Mouse (Mus musculus) hindbrain, postnatal 0 days (tissue): ENCODE data around the gene Chchd4. TPM values are rescaled to one million over a fixed set of nuclear protein-coding genes. Genes with fewer than 3 reads are reported as not detected.
A peak's percentile ranks its signal among the peaks of the same experiment; 100 is the strongest.

Experiments used
- ATAC-seq: fragments of 200-750 bp; cut with Nextera tagmentation; 2 replicates; pipeline ENCODE4 v1.8.0; 2017; ENCODE audit warnings: mild to moderate bottlenecking, moderate TSS enrichment, moderate library complexity
- DNase-seq: peaks from one replicate; pipeline ENCODE4 v3.0.0-alpha.2; 2015; ENCODE audit warnings: low spot score
- H3K27ac ChIP-seq: fragments of 300-500 bp; sonication (generic); 2 replicates; pipeline ENCODE4 v1.5.1; 2014; ENCODE audit warnings: mild to moderate bottlenecking
- H3K27me3 ChIP-seq: fragments of 300-500 bp; sonication (generic); 2 replicates; pipeline ENCODE4 v1.6.1; 2014; ENCODE audit warnings: low read length, mixed read lengths; ENCODE audit not compliant: insufficient read depth
- H3K36me3 ChIP-seq: fragments of 300-500 bp; sonication (generic); 2 replicates; pipeline ENCODE4 v1.6.1; 2014; ENCODE audit warnings: low read length, mixed read lengths; ENCODE audit not compliant: insufficient read depth
- H3K4me1 ChIP-seq: fragments of 300-500 bp; sonication (generic); 2 replicates; pipeline ENCODE4 v1.6.1; 2014; ENCODE audit warnings: antibody characterized with exemption, low read length, mixed read lengths; ENCODE audit not compliant: insufficient read depth
- H3K4me2 ChIP-seq: fragments of 300-500 bp; sonication (generic); 2 replicates; pipeline ENCODE4 v1.6.1; 2014; ENCODE audit warnings: low read depth, mild to moderate bottlenecking, low read length, moderate library complexity, mixed read lengths
- H3K4me3 ChIP-seq: fragments of 300-500 bp; sonication (generic); 2 replicates; pipeline ENCODE4 v1.5.1; 2014; ENCODE audit warnings: low read length
- H3K9ac ChIP-seq: fragments of 300-500 bp; sonication (generic); replicated peaks from 2 replicates; pipeline ENCODE4 v1.6.1; 2014; ENCODE audit warnings: mild to moderate bottlenecking, low read length, moderate library complexity, mixed read lengths
- H3K9me3 ChIP-seq: fragments of 300-500 bp; sonication (generic); 2 replicates; pipeline ENCODE4 v1.6.1; 2016; ENCODE audit warnings: low read length, mixed read lengths
- CTCF ChIP-seq: IDR thresholded peaks from 2 replicates; pipeline ENCODE4 v1.5.1; 2016; ENCODE audit warnings: antibody characterized with exemption, control low read depth, low read depth
- WGBS: fragments of 180-500 bp; shearing (Covaris S2); extraction: QIAGEN DNeasy Blood & Tissue Kit; methylation state at CpG from one replicate; pipeline ENCODE4 v1.1.7; 2014; 5-methylcytosine and 5-hydroxymethylcytosine counted together
- polyA plus RNA-seq: library from polyadenylated mRNA; unstranded; fragments of >200 nt; fragmentation: Nextera tagmentation; extraction: Ambion mirVana; gene quantifications from 2 replicates; pipeline ENCODE4 v1.2.1, GENCODE M21; 2015
- total RNA-seq: library from RNA; depleted of rRNA; stranded (reverse); fragments of >200 nt; gene quantifications from 2 replicates; pipeline ENCODE4 v1.2.3, GENCODE M21; 2014

Chchd4 gene
- total and polyA plus RNA-seq, 2 experiments from 2014 or later, result 15.0 to 32.1 TPM

DNA sequence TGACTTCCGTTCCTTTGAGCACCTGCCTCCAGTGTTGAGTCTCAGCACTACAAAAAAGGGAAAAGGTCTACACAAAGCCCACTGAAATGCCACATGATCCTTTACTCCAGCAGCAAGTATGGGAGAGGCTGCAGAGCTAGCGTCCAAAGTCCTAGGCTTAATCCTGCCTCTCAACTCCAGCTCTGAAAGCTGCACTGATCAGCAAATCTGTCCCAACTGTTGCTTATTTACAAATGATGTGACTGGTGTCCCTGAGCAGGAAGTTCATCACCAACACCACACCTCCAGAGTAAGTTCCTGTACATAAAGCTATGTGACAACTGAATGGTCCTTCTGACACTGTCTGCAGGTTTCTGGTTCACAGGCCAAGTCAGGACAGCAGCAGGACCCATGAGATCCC is 7.6 kb downstream of the Chchd4 start:
- H3K27ac ChIP-seq, result no peak overlapping the region
- H3K4me1 ChIP-seq, result no peaks in the 10 kb centered on the region
- ATAC-seq (no peak), DNase-seq (no peak)
- H3K4me3 ChIP-seq, result no peak overlapping the region
- WGBS, result 85% methylated on average over 2 of the region's 2 CpGs
- H3K4me2 ChIP-seq, result no peak overlapping the region
- peaks cover 32% of the 10 kb centered on the region for H3K36me3 ChIP-seq
- TF ChIP-seq CTCF, result no peak
- no peak overlapping the region for H3K9ac ChIP-seq
- no peaks in the 10 kb centered on the region for H3K9me3 ChIP-seq
- H3K27me3 ChIP-seq, result no peaks in the 10 kb centered on the region

DNA sequence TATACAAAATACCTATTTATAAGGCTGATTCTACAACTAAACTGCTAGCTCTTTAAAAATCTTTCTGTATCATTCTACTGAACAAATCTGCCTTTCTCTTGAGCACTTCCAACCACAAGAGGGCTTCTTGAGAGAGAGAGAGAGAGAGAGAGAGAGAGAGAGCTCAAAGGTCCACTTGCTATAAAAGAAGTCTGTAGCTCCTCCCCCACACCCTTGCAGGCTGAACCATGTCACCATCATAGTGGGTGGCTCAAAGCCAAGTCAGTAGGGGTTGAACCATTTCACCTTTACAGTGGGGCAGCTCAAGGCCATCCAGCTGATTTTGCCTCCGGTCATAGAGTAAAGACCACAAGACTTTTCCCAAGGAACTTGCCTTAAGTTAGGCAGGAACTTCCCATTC is 13.9 kb downstream of the Chchd4 start:
- DNase-seq, result no peak
- Histone ChIP-seq H3K27me3 (no peaks in the 10 kb centered on the region), H3K9ac (no peak overlapping the region), H3K9me3 (no peaks in the 10 kb centered on the region), H3K4me3 (no peak overlapping the region), H3K27ac (no peak overlapping the region), H3K36me3 (0 out of 2 replicates have a peak, but pooled peaks cover 8% of the 10 kb centered on the region), H3K4me2 (no peak overlapping the region), H3K4me1 (no peaks in the 10 kb centered on the region)
- no peak for ATAC-seq
- TF ChIP-seq CTCF, result 0 out of 2 replicates have a peak, but pooled peaks have one; percentile 6
- WGBS, result 100% methylated on average over 1 of the region's 1 CpGs

DNA sequence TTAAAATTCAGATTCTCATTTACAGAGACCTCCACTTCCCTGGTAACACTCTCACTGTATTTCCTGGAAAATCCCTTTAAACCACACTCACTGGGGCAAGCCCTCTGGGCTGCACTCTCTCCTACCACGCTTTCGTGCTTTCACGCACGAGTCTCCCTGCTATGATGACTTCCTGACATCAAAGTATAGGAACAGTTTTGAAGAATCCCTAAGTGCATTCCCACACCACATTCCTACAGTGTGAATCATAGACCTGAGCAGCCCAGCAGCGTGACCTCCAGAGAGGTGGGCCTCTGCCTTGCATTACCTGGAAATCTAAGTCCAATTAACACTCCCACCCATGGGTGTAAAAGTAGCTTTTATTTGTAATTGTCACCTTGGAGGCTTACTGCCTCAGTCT is 18.8 kb downstream of the Chchd4 start:
- H3K9me3 ChIP-seq, result no peaks in the 10 kb centered on the region
- ATAC-seq, result no peak
- H3K27ac ChIP-seq, result no peak overlapping the region
- no peak for DNase-seq
- TF ChIP-seq CTCF, result no peak
- no peak overlapping the region for H3K4me3 ChIP-seq
- WGBS, result 75% methylated on average over 5 of the region's 5 CpGs
- H3K4me1 ChIP-seq, result no peaks in the 10 kb centered on the region
- H3K4me2 ChIP-seq, result no peak overlapping the region
- H3K9ac ChIP-seq, result no peak overlapping the region
- no peaks in the 10 kb centered on the region for H3K27me3 ChIP-seq
- no peaks in the 10 kb centered on the region for H3K36me3 ChIP-seq

DNA sequence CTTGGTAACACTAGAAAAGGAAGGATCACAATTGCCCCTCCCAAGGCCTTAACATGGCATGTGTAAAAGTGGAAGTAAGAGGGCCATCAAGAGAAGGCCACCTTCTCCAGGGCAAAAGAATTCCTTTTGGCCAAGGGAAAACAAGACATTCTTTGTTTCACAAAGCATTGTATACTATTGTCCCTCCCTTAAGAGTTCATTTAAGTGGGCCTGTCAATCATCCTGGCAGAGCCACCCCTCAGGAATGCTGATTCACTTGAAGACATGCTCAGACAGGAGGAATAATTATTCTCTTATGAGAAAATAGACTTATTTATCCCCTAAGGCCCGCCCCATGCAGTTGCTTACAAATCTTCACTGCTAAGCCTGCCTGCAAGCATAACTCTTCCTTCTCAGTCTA is 21.3 kb downstream of the Chchd4 start:
- H3K27me3 ChIP-seq, result no peaks in the 10 kb centered on the region
- DNase-seq (no peak), ATAC-seq (no peak)
- 54% methylated on average over 1 of the region's 1 CpGs for WGBS
- no peak for TF ChIP-seq CTCF
- H3K9me3 ChIP-seq, result no peaks in the 10 kb centered on the region
- no peak overlapping the region for H3K4me2 ChIP-seq
- H3K4me3 ChIP-seq, result no peak overlapping the region
- no peaks in the 10 kb centered on the region for H3K4me1 ChIP-seq
- H3K27ac ChIP-seq, result no peak overlapping the region
- no peaks in the 10 kb centered on the region for H3K36me3 ChIP-seq
- no peak overlapping the region for H3K9ac ChIP-seq

DNA sequence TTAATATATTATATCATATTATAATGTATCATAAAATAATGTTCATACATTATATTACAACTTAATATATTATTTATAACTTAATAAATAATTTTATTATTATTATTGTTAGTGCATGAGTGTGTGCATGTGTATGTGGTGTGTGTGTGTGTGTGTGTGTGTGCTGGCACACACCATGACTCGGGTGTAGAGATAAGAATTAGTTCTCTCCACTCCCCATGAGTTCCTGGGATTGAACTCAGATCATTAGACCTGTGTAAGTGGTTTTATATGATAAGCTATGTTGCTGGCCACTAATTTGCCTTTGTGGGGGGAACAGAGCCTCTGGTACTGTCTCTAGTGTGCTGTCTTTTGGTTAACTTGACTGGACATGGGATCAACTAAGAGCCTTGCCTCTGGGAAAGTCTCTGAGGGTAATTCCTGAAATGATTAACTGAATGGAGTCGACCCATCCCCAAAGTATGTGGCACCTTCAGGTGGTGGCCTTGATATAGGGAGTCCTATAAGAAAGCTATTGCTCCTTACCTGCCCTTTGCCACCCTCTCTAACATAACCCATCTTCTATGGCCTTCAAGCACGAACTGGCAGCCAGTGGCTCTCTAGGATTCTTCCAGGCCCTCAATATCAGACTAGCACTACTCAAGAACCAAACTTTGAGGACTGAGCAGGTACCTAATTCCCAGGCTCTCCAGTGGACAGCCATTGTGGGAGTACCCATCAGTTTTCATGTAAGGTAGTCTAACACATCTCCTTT is 23.7 kb downstream of the Chchd4 start:
- WGBS, result 59% methylated on average over 3 of the region's 3 CpGs
- no peak overlapping the region for H3K27ac ChIP-seq
- DNase-seq (no peak), ATAC-seq (no peak)
- H3K9me3 ChIP-seq, result no peaks in the 10 kb centered on the region
- H3K4me2 ChIP-seq, result no peak overlapping the region
- H3K36me3 ChIP-seq, result no peaks in the 10 kb centered on the region
- H3K4me1 ChIP-seq, result no peaks in the 10 kb centered on the region
- H3K9ac ChIP-seq, result no peak overlapping the region
- H3K27me3 ChIP-seq, result no peaks in the 10 kb centered on the region
- no peak overlapping the region for H3K4me3 ChIP-seq
- TF ChIP-seq CTCF, result no peak

DNA sequence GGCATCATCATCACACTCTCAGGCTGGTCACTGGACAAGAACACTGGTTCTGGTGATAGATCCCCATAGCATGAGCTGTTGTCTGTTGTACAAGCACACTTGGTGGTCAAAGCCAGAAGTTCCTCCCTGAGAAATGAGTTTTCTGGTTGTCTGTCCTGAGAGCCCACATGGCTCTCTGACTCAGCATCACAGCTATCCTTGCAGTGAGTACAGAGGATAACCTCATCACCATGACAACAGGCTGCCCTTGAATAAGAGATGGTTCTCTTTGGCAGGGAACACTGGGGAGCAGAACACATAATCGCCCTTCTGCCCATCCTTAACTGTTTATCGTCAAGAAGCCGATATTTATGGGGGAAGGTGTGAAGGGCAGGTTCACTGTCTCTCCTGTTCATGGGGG is 28.0 kb downstream of the Chchd4 start:
- no peaks in the 10 kb centered on the region for H3K36me3 ChIP-seq
- DNase-seq, result no peak
- no peak overlapping the region for H3K4me2 ChIP-seq
- no peak overlapping the region for H3K4me3 ChIP-seq
- 72% methylated on average over 3 of the region's 3 CpGs for WGBS
- H3K27ac ChIP-seq, result no peak overlapping the region
- no peak for TF ChIP-seq CTCF
- no peak for ATAC-seq
- peaks cover 4% of the 10 kb centered on the region; the same call in 1 of the 2 replicates for H3K4me1 ChIP-seq
- H3K9me3 ChIP-seq, result no peaks in the 10 kb centered on the region
- H3K27me3 ChIP-seq, result no peaks in the 10 kb centered on the region
- H3K9ac ChIP-seq, result no peak overlapping the region

DNA sequence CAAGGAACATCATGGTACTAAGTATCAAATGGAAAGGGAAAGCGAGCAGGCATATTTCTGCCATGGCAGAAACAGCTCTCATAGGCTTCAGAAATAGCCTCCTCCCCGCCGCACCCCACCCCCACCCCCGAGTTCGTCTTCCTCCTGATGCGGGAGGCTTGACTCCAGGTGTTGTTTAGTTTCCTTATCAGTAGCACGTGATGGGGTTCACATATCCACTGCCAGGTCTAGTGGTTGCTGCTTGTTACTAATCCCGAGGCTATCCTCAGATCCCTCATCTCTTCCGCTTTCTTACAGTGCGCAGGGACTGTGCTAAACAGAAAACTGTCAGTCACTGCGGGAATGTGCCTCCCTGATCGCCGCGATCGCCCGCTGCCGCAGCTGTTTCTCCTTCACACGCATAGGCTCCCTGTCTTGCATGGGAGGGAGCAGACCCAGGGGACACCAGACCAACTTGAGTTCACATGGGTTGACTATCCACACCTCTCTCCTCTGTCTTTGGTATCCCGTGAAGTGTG is 32.1 kb downstream of the Chchd4 start:
- peak overlapping the region; percentile 88 for H3K27ac ChIP-seq
- no peaks in the 10 kb centered on the region for H3K36me3 ChIP-seq
- H3K27me3 ChIP-seq, result no peaks in the 10 kb centered on the region
- H3K4me3 ChIP-seq, result peak overlapping the region; percentile 57
- peak; percentile 15 for DNase-seq
- peak; percentile 76 for ATAC-seq
- no peak for TF ChIP-seq CTCF
- peak overlapping the region; percentile 74 for H3K9ac ChIP-seq
- whole genome bisulfite sequencing, result 3% methylated on average over 19 of the region's 19 CpGs
- H3K9me3 ChIP-seq, result no peaks in the 10 kb centered on the region
- peak overlapping the region; percentile 97 for H3K4me2 ChIP-seq
- peaks cover 4% of the 10 kb centered on the region; the same call in 1 of the 2 replicates for H3K4me1 ChIP-seq
